Mouse (Mus musculus) brain, embryonic 14.5 days (tissue): ENCODE data around the gene Fbxl21. TPM values are rescaled to one million over a fixed set of nuclear protein-coding genes. Genes with fewer than 3 reads are reported as not detected.
A peak's percentile ranks its signal among the peaks of the same experiment; 100 is the strongest.

Experiments
- DNase-seq: peaks from one replicate; pipeline ENCODE4 v3.0.0-alpha.2; 2011; ENCODE audit warnings: low read depth
- CTCF ChIP-seq: fragments of 200-500 bp; IDR thresholded peaks from 2 replicates; pipeline ENCODE4 v1.5.1; 2012; ENCODE audit warnings: inconsistent platforms, mild to moderate bottlenecking, moderate library complexity, borderline replicate concordance; ENCODE audit not compliant: insufficient read depth, insufficient read length; ENCODE audit errors: extremely low read depth
- POLR2A ChIP-seq: fragments of 200-500 bp; IDR thresholded peaks from 2 replicates; pipeline ENCODE4 v1.6.1; 2012; ENCODE audit warnings: mild to moderate bottlenecking, inconsistent platforms, borderline replicate concordance; ENCODE audit not compliant: poor library complexity, insufficient read depth, insufficient read length, severe bottlenecking; ENCODE audit errors: extremely low read depth
- polyA plus RNA-seq: library from polyadenylated mRNA; depleted of rRNA; stranded (reverse); fragments of >200 nt; gene quantifications from 2 replicates; pipeline ENCODE4 v1.2.3, GENCODE M21; 2012; rRNA removed

Fbxl21 gene
- polyA plus RNA-seq: 3.8 and 4.0 TPM in 2 replicates

GRCm38 (mm10) chr13:56522081-56522820 lies at the start of gene Fbxl21:
Gene Fbxl21, plus strand, starts transcription at chr13:56522472.
- peak; percentile 95 for DNase-seq
- TF ChIP-seq CTCF (no peak), POLR2A (peak; percentile 21; the same call in 1 of the 2 replicates)

GRCm38 (mm10) chr13:56472661-56473060 lies 49.6 kb upstream of the Fbxl21 start:
- DNase-seq: no peak
- TF ChIP-seq POLR2A (no peak), CTCF (no peak)

GRCm38 (mm10) chr13:56475363-56475762 lies 46.9 kb upstream of the Fbxl21 start:
- TF ChIP-seq POLR2A (no peak), CTCF (peak; percentile 87)
- peak; percentile 82 for DNase-seq

- no peak for TF ChIP-seq POLR2A
- no peak for TF ChIP-seq CTCF
- no peak for DNase-seq
Observed at GRCm38 (mm10) chr13:56476790-56477189, 45.5 kb upstream of the Fbxl21 start.

GRCm38 (mm10) chr13:56477271-56477670 lies 45.0 kb upstream of the Fbxl21 start:
- TF ChIP-seq POLR2A (no peak), CTCF (no peak)

GRCm38 (mm10) chr13:56478027-56478426 lies 44.2 kb upstream of the Fbxl21 start:
- TF ChIP-seq CTCF: 0 out of 2 replicates have a peak, but pooled peaks have one; percentile 1
- TF ChIP-seq POLR2A: no peak
- no peak for DNase-seq

More at GRCm38 (mm10) chr13:56477271-56477670, 45.0 kb upstream of the Fbxl21 start:
- DNase-seq: peak; percentile 76

GRCm38 (mm10) chr13:56482146-56482545 lies 40.1 kb upstream of the Fbxl21 start, which contains the start of gene Il9:
Gene Il9, minus strand, starts transcription at chr13:56482246.
- DNase-seq: no peak
- TF ChIP-seq CTCF (no peak), POLR2A (no peak)

- DNase-seq: no peak
- TF ChIP-seq POLR2A (no peak), CTCF (no peak)
Observed at GRCm38 (mm10) chr13:56488012-56488411, 34.3 kb upstream of the Fbxl21 start.

- no peak for TF ChIP-seq CTCF
- TF ChIP-seq POLR2A: no peak
- DNase-seq: peak; percentile 39
Observed at GRCm38 (mm10) chr13:56494440-56494839, 27.8 kb upstream of the Fbxl21 start.

GRCm38 (mm10) chr13:56500132-56500531 lies 22.1 kb upstream of the Fbxl21 start:
- DNase-seq: peak; percentile 27

GRCm38 (mm10) chr13:56500636-56501035 lies 21.6 kb upstream of the Fbxl21 start:
- no peak for DNase-seq
- TF ChIP-seq CTCF (no peak), POLR2A (no peak)

More at GRCm38 (mm10) chr13:56500132-56500531, 22.1 kb upstream of the Fbxl21 start:
- TF ChIP-seq POLR2A (no peak), CTCF (peak; percentile 49; the same call in 1 of the 2 replicates)

- TF ChIP-seq CTCF (no peak), POLR2A (no peak)
- no peak for DNase-seq
Observed at GRCm38 (mm10) chr13:56501866-56502420, 20.3 kb upstream of the Fbxl21 start.

- no peak for DNase-seq
- no peak for TF ChIP-seq CTCF
- no peak for TF ChIP-seq POLR2A
Observed at GRCm38 (mm10) chr13:56506871-56507496, 15.3 kb upstream of the Fbxl21 start.
